Mouse (Mus musculus) heart, postnatal 14 days (tissue): ENCODE results near the gene Rasgef1b. TPM values are rescaled to one million over a fixed set of nuclear protein-coding genes. Genes with fewer than 3 reads are reported as not detected.

ENCODE experiments used
- DNase-seq, 2 experiments: peaks; one replicate each; pipeline ENCODE4 v3.0.0; 2021 to 2022
- intact Hi-C: fragments of 180-260 bp; cut with DNase I; formaldehyde crosslinking; loops from one replicate; pipeline ENCODE4 v1.15.1; 2025
- total RNA-seq, 2 experiments: library from RNA; stranded (reverse); gene quantifications; 2 replicates each; pipeline ENCODE4 v1.2.3; 2021

Gene Rasgef1b
- total RNA-seq, 2 experiments from 2014 or later: 10.3 to 12.3 TPM

- DNase-seq: no peak
- intact Hi-C loops: no loop called here
Measured at GRCm38 (mm10) chr5:99559814-99560213, 169.1 kb downstream of the Rasgef1b start.

- intact Hi-C loops: no loop called here
- no peak for DNase-seq
Measured at GRCm38 (mm10) chr5:99558231-99558630, 170.6 kb downstream of the Rasgef1b start.

GRCm38 (mm10) chr5:99552645-99553044 is 176.2 kb downstream of the Rasgef1b start:
- intact Hi-C loops: no loop called here
- DNase-seq: no peak

GRCm38 (mm10) chr5:99544664-99545494 is 184.0 kb downstream of the Rasgef1b start:
- no peak for DNase-seq
- intact Hi-C loops: no loop called here

- no peak for DNase-seq
- intact Hi-C loops: no loop called here
Measured at GRCm38 (mm10) chr5:99541999-99542765, 186.7 kb downstream of the Rasgef1b start.

- intact Hi-C loops: no loop called here
- DNase-seq: no peak
Measured at GRCm38 (mm10) chr5:99541321-99541895, 187.5 kb downstream of the Rasgef1b start.

GRCm38 (mm10) chr5:99533416-99533815 is 195.4 kb downstream of the Rasgef1b start:
- intact Hi-C loops: no loop called here
- DNase-seq: peak in 1 of 2 experiments; percentile 7

GRCm38 (mm10) chr5:99526797-99527201 is 202.1 kb downstream of the Rasgef1b start:
- DNase-seq: no peak
- intact Hi-C loops: no loop called here

GRCm38 (mm10) chr5:99525649-99526048 is 203.2 kb downstream of the Rasgef1b start:
- intact Hi-C loops: no loop called here
- no peak for DNase-seq

- no peak for DNase-seq
- intact Hi-C loops: no loop called here
Measured at GRCm38 (mm10) chr5:99522571-99523269, 206.1 kb downstream of the Rasgef1b start.

GRCm38 (mm10) chr5:99521411-99521810 is 207.5 kb downstream of the Rasgef1b start:
- peak; percentile 18 to 42 for DNase-seq
- intact Hi-C loops: no loop called here

GRCm38 (mm10) chr5:99519556-99519955 is 209.3 kb downstream of the Rasgef1b start:
- intact Hi-C loops: no loop called here

GRCm38 (mm10) chr5:99519023-99519422 is 209.8 kb downstream of the Rasgef1b start:
- intact Hi-C loops: no loop called here
- no peak for DNase-seq

More at GRCm38 (mm10) chr5:99519556-99519955, 209.3 kb downstream of the Rasgef1b start:
- no peak for DNase-seq

- DNase-seq: no peak
- intact Hi-C loops: no loop called here
Measured at GRCm38 (mm10) chr5:99516207-99516606, 212.7 kb downstream of the Rasgef1b start.

GRCm38 (mm10) chr5:99515764-99516163 is 213.1 kb downstream of the Rasgef1b start:
- intact Hi-C loops: no loop called here
- no peak for DNase-seq

GRCm38 (mm10) chr5:99513209-99513880 is 215.5 kb downstream of the Rasgef1b start:
- no peak for DNase-seq
- intact Hi-C loops: no loop called here

- intact Hi-C loops: no loop called here
- DNase-seq: no peak
Measured at GRCm38 (mm10) chr5:99511081-99511480, 217.8 kb downstream of the Rasgef1b start.

GRCm38 (mm10) chr5:99506109-99506508 is 222.8 kb downstream of the Rasgef1b start:
- DNase-seq: no peak
- intact Hi-C loops: no loop called here

GRCm38 (mm10) chr5:99504349-99504830 is 224.5 kb downstream of the Rasgef1b start:
- DNase-seq: peak; percentile 22 to 23
- intact Hi-C loops: no loop called here

GRCm38 (mm10) chr5:99502681-99503080 is 226.2 kb downstream of the Rasgef1b start:
- DNase-seq: no peak
- intact Hi-C loops: no loop called here
